Mouse (Mus musculus): ENCODE results near the gene Caps2.
A peak's percentile ranks its signal among the peaks of the same experiment; 100 is the strongest.
"Not testable (repeated sequence)": the region's sequence is repeated elsewhere in the genome, so short reads cannot be mapped to it uniquely, and the experiment has no call there.

Gene Caps2

DNA sequence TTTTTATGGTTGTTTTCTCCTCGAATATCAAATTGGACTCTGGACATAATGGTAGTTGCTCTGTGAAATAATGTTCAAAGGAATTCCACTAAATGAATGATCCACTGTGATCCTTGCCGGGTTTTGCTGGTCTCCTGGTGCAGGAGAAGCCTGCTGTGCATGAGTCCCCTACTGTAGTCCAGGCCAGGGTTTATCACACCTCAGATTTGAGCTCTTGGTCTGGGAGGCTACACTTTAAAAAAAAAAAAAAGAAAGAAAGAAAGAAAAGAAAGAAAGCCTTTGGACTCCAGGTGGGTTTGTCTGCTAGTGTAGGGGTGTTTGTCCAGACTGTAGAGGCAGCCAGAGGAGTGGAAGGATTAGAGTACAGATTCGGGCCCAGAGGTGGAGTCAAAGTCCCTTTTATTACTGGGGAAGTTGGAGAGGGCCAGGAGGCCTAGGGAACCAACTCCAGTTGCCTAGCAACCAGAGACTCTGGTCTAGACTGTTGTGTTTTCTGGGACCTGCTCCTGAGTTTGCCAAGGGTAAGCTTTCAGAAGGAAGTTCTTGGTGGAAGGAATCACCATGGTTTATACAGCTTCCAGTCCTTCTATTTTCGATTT lies at the start of gene Caps2:
Gene Caps2, plus strand, starts transcription at position 454 of the 599 bp plus-strand sequence.
- no peak for DNase-seq

DNA sequence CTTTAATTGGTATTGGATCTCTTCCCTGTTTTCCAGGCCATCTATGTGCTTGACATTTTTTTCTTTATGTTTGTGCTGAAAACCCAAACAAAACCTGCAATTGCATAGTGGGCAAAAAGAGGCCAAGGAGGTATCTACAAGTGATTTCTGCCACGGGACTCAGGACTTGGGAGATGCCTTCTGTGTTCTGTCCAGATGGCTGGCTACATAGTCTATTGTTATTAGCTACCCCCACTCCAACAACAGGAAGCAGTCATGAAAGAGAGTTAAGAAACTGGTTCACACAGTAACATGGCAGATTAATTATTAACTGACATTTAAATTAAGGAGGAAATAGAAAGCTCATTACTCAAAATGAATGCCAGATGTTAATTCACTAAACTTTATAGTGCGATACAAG lies 38.3 kb upstream of the Caps2 start:
- not testable (repeated sequence) for DNase-seq

DNA sequence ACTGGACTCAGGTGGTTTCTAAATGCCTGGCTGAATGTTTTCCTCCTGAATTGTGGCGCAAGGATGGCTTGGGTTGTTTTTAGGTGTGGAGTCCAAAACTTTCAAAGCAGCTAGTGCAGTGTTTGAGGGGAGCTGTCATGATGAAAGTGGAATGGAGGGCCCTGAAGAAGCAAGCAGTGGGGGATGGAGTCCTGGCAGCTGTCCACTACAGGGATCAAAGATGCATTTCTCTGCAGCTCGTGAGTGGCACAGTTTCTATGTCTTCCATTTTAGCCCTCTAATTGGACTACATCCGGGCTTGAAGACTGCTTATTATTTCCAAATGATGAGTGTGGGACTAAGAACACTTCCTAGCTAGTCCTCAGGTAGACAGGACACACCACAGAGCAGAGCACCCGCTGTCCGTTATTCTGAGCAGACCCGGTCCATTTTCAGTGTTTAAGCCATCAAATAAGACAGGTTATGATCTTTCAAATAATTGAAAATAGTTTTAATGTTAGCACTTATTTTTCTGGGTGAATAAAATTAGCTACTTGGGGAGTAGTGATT lies 35.7 kb upstream of the Caps2 start:
- not testable (repeated sequence) for DNase-seq

DNA sequence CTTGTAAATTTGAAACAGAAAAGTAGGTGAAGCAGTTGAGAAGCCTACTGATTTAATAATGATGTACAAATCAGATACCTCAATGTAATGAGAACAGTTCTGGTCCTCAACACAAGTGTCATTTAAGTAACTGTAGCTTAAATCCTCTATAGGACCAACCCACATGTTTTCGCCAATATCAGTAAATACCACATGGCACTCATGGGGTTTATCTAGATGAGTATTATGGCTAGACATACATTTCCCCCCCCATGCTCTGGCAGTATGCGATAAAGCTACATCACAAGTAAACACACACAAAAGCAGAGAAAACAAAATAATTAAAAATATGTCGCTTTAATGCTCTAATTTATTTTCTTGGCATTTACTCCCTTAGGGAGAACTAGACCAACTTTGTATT lies 31.2 kb upstream of the Caps2 start:
- DNase-seq = no peak

DNA sequence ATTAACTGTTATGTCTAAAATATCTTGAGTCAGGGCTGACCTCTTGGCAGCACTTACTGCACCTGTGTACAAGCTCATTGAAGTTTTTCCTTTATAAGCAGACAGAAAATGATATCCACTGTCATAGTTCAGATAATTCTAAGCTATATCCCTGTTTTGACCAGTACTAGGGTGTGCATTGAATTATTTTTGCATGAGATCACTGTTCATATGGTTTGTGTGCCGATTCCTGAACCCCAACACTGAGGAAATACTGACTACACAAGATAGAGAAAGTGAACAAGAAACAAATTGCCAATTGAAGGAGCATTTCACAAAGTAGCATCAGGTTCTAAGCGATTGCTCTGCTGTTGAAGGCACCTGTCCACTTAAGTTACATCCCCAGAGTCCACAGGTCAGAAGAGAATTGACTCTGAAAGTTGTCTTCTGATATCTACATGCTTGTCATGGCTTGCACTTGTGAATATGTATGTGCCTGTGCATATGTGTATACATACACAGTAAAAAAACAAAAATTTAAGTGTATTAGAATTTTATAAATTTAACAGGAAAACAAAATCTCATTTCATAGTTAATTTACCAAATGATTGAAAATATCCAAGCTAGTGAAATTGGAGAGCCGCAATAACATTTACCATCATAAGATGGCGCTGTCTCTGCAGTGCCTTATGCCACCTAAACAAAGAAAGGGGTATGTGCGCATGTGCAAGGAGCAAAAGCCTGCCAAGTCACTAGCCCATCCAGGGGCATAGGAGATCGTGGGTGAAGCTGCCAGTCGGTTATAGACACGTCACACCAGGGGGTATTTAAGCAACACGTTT lies 25.2 kb upstream of the Caps2 start:
- peak; percentile 38 for DNase-seq

DNA sequence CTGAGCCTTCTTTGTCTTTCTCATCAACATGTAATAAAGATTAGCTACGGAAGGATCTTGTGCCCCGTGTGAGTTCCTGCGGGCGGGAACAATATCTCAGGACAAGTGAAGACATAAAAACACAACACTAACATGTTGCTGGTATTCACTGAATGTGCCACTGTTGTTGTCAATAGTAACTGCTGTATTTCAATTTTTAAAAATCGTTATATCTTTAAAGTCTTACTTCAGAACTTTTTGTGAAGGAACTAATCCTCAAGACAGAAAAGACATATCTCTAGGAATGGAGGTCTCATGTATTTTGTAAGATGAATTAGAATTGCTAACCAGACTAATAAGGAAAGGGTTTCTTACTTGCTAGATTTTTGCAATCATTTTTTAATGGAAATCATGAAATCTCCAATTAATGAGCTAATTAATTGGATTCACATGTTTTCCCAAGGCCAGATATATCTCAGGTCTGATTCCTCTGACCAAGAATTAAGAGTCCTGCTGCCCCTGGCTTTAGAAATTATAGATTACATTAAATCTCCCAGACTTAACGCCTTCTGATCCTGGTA lies 24.5 kb upstream of the Caps2 start:
- DNase-seq = no peak

DNA sequence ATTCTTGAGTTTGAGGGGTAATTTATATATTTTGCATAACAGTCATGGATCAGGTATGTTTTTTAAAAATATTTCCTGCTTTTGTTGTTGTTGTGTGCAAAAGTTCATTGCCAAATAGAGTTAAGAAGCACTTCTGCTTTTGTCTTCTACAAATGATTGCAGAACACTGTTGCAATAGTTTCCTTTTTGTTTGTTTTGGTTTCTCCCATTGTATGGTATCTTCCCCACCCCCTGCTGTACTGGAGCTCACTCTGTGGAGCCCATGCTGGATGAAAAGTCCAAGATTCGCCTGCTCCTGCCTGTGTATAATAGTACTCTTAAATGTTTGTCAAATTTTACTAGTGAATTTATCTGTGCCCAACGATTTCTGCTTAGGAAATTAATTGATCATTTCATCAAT lies 23.6 kb upstream of the Caps2 start:
- no peak for DNase-seq

DNA sequence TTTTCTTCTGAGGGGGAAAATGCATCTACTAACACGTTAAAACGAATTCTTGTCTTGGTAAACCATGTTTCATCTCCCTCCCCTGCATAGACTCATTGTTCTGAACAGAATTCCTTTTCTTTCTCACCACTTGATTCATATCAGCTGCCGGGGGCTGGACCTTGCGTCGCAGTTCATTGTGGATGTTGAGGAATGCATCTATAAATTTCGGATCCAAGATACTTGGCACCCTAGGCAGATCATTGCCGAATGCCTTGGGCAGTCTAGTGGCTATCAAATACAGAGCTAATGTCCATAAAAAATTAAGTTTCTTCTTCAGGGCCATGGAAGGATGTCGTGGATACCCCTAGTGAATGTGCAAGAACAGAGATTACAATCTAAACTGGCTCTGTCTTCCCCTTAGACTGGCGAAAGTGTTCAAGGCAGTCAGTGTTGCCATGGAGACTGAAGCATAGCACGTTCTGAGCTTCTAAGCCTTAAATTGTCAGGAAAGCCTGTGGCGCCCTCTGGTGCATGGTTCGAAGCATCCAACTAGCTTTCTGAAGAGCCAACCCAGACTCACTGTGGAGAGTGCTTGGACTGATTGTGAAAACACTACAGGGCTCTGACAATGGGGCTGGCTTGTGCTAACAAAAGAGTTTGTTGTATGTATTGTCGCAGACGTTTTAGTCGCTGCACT lies 3.4 kb upstream of the Caps2 start, which contains the start of gene Glipr1l3:
Gene Glipr1l3, minus strand, starts transcription at position 446 of the 679 bp plus-strand sequence.
- DNase-seq = peak; percentile 75

DNA sequence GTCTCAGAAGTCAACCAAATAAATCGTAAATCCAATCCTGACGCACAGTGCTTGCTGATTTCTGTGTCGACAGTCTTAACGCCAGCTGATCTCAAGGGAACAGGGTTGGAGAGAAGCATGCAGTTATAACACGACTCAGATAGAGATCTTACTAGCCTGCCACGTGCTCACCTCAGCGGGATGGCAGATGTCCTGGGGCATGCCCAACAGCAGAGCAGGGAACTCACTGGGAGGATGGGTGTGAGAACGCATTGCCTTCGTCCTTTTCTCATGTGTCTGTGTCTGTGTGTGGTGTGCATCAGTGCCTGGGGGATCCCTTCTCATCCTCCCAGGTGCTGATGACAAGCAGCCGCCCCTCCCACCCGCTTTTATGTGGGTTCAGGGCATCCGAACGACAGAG lies 13.6 kb downstream of the Caps2 start:
- not testable (repeated sequence) for DNase-seq

DNA sequence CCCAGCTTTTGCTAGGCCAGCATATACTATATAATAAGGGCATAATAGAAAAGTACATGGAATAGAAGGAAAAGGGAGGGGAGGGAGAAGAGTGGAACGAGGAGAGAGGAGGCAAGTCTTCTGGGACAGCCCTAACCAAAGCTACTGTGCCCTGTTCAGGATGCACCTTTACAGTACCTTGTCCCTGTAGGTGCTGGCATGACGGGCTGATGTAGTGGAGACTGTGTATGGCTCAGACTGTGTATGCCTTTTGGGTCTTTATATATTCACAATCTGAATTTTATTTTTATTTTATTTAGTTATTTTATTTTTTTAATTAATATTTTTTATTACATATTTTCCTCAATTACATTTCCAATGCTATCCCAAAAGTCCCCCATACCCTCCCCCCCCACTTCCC lies 30.5 kb downstream of the Caps2 start:
- not testable (repeated sequence) for DNase-seq

DNA sequence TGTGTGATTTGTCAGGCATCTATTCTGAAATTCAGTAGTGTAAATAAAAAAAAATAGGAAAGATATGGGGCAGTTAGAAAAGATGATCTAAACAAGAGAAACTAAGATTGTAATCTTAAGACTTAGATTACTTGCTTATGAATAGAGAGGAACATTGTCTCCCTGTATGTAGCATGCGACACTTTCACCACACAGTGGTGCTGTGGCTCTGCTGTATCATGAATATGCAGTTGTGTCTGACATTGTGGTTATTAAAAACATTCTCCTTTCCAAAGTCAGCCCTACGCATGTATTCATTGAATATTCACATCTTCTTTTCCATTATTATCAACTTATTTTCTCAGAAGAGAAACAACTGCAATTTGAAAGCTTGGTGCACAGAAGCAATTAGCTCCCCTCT lies 40.0 kb downstream of the Caps2 start:
- no peak for DNase-seq

DNA sequence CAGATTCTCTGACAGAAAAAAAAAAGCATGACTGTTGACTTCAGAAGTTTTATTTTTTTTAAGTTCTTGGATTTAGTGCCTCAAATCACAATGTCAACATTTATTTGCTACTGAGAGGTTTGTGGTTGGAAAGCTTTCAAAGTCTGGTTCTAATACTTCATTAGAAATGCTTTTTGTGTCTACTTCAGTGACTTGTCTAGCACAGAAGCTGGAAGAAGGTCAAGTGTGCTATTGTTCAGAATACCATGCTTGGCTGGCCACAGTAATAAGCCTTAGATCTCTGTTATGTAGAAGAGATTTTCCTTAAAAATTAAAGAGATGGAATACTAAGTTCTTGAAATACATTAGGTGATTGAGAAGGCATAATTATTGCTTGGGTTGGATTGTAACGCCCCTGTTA lies 63.7 kb downstream of the Caps2 start:
- DNase-seq = no peak

DNA sequence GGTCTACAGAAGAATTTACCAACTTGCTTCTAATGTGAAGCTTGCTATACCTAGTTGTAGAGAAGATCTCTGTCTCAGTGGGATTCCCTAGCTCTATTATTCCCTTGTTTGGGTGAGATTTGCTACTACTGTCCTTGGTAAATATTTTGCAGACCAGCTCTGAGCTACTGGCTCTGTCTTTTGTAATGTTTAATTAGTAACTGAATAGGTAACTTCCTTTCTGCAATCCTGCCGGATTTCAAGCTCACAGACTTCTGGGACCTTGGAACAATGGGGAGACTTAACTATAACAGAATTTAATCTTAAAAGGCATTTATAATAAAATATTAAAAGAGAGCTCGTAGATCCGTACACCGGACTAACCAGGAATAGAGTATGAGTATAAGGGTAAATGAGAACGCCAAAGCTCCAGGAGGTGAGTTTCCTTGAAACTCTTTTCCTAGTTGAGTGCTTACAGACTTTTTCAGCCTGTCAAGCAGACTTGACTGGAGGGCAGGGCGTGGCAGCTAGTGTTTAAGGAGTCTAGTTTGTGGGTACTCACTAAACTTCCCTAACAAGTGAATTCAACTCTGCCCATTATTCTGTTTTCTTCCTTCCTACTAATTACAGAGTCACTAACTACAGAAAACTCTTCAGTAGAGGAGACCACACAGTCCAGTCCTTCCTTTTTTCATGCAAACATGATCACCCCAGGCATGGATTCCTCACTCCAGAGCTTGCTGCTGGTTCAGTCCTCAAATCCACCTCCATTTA lies 65.8 kb downstream of the Caps2 start:
- DNase-seq = not testable (repeated sequence)

DNA sequence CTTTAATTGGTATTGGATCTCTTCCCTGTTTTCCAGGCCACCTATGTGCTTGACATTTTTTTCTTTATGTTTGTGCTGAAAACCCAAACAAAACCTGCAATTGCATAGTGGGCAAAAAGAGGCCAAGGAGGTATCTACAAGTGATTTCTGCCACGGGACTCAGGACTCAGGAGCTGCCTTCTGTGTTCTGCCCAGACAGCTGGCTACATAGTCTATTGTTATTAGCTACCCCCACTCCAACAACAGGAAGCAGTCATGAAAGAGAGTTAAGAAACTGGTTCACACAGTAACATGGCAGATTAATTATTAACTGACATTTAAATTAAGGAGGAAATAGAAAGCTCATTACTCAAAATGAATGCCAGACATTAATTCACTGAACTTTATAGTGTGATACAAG lies 69.3 kb downstream of the Caps2 start:
- not testable (repeated sequence) for DNase-seq

DNA sequence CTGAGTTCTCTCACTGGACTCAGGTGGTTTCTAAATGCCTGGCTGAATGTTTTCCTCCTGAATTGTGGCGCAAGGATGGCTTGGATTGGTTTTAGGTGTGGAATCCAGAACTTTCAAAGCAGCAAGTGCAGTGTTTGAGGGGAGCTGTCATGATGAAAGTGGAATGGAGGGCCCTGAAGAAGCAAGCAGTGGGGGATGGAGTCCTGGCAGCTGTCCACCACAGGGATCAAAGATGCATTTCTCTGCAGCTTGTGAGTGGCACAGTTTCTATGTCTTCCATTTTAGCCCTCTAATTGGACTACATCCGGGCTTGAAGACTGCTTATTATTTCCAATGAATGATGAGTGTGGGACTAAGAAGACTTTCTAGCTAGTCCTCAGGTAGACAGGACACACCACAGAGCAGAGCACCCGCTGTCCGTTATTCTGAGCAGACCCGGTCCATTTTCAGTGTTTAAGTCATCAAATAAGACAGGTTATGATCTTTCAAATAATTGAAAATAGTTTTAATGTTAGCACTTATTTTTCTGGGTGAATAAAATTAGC lies 72.0 kb downstream of the Caps2 start:
- DNase-seq = not testable (repeated sequence)

DNA sequence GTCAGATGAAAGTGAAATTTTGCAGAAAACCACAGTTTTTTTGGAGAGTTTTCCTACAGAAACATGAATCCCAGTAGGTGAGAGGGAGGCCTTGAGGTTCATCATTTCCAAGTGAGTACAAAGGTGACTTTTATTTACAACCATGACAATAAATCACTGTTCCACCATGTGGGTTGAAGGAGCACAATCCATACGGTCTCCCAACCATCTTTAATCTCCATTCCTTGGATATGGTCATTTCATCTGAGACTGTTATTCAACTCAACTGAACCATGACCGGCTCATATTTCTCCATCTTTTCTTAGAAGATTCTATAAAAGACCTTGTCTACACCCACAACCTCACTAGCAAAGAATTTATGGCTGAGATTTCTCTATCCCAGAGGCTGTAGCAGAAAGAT lies 84.9 kb downstream of the Caps2 start:
- DNase-seq = no peak

DNA sequence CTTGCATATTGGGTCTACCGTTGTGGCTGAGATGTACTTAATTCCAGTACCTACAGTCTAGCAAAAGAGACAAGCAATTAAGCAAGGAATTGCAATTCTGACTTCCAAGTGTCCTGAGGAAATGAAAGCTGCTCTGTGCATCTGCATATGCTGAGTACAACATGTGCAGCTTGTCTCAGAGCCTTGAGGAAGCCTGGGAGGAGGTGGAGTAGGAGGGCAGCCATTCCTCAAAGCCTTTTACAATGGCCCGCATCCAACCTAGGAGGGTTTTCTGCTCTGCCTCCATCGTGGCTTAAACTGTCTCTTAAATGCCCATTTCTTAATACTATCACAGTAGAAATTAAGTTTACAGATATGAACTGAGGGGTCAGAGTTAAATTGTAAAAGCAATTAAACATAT lies 100.0 kb downstream of the Caps2 start:
- no peak for DNase-seq
